Mouse (Mus musculus) urinary bladder, adult 18-20 months (tissue): ENCODE data around the gene Rabgap1l.

Source experiments
- DNase-seq, 2 experiments: peaks; one replicate each; pipeline ENCODE4 v3.0.0; 2022; ENCODE audit warnings: low spot score in 2 of 2, mixed read lengths in 2 of 2

The Rabgap1l gene

DNA sequence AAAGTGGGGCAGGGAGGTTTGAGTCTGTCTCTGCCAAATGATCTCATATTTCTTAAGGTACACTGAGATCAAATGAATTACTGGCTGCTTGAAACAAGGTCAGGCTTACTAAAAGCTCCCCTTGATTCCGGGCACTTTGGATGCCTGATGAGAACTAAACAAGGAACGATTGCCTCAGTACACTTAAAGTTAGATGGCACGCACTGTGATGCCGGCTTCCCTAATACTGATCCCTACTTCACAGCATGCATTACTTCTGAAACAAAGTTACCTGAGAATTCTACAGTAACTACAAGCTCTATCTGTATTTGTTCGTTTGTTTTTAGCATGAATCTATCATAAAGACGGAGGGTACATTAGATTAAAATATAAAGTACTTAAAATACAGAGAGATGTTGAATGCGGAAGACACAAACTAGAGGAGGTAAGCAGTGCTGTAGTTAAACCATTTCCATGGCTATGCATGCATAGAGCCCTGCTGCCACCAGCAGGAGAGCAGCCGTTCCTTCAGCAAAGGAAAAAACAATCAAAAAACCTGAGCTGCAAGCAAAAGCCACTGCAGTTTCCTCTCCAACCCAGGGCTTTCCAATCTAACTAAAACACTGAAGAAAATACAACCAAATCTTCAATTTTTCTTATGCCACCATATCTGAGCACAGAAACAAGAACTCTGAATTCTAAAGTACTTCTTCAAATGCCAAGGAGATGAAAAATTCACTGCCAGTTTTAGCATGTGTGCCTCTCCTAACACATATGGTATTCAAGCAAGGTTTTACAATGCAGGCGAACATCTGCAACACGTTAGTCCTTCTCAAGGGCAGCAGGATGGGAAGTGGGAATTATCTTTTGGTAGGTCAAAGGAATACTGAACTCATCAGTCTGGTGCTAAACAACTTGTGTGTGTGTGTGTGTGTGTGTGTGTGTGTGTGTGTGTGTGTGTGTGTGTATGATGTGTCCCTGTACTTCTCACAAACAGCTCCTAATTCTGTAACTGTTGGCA is 415.4 kb downstream of the Rabgap1l start:
- peak; percentile 13 to 15 for DNase-seq

DNA sequence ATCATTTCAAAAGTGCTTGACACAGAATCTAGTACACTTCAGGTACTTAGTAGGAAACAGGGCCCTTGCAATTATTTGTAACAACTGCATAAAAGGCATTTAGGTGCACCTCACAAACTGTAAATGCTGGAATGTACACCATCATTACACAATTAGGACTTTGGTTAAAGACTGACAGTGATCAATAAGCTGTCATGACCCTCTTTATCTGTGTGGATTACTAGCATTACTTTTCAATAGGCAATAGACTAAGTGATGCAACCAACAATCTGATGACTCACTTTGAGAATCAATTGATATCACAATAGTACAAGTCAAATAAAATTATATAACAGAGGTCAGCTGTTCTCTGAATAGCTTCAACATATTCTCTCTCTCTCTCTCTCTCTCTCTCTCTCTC is 418.5 kb downstream of the Rabgap1l start:
- no peak for DNase-seq

DNA sequence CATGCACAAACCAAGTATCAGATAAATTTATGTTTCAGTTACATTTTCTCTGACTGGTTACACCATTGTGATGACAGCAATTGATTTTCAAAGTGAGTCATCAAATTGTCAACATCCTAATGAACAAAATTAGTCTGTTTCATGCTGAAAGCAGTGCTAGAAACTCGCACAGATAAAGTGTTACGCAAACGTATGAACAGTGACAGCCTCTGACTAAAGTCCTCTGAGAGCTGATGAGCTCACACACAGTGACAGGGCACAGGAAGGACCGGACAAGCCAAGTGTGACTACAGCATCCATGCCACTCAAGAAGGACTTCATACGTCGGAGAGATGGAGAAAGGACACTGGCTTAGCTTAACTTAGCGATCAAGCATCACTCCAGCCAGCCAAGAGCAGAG is 419.7 kb downstream of the Rabgap1l start:
- DNase-seq: no peak

DNA sequence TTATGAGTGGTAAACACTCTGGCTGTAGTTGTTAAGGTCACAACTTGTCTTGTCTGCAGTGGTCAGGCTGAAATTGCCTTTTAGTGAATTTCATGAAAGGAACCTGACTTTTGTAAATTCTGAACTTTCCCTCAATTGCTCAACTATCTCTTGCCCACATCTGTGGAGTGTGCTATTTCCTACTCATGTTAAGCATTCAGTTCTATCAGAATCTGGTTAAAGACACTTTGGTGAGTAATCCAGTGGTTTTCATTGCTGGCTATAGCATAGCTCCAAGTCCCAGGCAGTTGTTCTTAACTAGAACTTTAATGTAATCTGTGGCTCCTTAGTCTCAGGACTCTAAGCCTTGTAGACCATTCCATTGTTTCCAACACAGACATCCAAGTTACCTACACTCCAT is 421.3 kb downstream of the Rabgap1l start:
- no peak for DNase-seq

DNA sequence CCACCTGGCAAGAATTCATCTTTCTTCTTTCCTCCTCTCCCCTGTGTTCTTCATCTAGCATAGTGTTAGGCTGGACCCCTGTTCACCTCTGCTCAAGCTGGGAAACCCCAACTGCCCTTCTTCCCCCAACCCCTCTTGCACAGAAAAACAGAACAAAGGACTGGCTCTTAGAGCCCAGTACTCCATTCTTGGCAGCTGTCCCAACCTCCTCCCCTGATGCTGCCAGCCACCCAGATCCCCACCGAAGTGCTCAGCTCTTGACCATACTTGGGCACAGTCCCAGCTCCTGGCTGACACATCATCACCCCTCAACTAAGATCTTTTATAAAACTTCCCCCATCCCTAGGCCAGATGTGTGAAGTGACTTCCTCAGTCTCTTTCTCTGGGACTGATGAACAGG is 422.5 kb downstream of the Rabgap1l start:
- no peak for DNase-seq

DNA sequence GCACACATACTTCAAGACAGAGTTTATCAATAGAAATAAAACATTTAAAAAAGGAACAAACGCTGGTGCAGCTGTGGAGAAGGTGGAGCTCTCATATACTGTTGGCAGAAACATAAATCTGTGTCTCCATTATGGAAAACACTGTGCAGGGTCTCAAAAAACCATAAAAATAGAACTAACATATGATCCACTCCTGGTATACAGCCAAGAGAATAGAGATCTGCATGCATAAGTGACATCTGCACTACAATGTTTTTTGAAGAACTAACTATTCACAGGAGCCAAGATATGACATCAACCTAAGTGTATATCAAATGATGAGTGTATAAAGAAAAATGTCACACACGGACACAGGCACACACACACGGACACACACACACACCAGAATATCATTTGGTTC is 426.4 kb downstream of the Rabgap1l start:
- no peak for DNase-seq

DNA sequence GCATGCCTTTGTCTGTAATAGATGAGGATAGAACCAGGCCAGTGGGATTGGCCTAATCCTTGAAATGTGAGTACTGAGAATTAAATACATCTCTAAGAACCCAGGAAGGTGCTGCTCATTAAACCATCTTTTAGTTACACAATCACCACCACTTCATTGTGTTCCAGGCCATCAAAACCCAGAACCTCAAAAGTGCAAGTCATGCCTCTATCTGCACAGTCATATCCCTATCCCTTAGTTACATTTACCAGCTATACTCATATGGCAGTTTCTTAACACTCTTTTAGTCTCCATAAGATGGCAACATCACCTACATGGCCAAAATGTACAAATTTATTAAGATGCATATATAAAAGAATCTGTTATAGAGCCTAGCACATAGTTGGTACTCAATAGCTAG is 435.7 kb downstream of the Rabgap1l start:
- no peak for DNase-seq

DNA sequence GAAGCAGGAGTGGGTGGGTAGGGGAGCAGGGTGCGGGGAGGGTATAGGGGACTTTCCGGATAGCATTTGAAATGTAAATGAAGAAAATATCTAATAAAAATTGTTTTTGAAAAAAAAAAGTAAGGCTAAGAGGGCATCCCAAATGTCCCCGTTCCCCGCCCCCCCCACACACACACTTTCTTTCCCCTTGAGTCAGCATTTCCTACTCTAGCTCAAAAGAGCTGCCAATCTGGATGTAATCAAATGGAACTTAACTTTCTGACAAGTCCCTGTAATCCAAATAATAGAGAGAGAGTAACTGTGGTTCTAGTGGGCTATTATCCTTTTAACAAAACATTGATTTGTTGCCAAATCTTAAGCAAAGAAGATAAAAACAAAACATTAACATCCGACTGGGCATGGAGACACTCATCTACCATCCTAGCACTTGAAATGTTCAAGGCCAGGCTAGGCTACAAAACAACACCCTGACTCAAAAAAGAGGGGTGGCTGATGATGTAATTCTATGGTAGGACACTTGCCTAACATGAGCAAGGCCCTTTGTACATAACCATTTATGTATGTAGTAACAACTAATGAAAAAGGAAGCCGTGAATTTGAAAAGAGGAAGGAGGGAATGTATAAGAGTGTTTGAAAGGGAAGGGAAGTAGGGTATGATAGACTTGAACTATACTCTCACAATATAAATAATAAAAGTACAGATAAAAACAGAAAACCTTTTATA is 439.1 kb downstream of the Rabgap1l start:
- no peak for DNase-seq

DNA sequence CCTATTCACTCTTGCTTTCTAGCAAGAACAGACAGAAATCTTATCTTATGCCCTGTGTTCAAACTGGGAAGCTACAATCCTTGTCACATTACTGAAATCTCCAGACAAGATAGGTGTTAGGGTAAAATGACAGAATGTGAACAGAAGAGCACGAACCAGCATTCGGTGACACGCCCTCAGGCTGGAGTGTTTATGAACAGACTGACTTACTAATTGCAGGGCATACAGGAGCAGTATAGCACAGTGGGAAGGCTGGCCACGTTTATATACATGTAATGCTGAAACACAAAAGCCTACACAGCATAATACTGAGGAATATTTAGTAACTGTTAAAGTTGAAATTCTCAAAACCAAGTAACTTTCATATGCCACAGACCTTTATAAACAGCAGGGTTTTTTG is 440.7 kb downstream of the Rabgap1l start:
- no peak for DNase-seq

DNA sequence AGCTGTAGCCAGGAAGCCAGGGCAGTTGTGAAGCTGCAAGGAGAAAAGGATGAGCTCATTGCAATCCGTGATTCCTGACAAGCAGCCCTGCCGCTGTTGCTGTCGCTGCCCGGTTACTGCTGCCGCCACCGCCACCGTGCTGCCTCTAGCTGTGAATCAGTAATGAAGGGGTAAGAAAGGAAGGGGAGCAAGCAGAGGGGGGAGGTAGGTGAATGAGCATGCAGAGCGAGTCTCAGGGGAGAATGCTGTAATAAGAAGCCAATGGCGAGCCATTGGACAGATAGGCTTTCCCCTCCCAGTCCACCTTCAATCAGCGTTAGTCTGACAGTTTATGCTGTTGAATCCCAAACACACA is 441.2 kb downstream of the Rabgap1l start:
- DNase-seq: peak; percentile 6 to 25

DNA sequence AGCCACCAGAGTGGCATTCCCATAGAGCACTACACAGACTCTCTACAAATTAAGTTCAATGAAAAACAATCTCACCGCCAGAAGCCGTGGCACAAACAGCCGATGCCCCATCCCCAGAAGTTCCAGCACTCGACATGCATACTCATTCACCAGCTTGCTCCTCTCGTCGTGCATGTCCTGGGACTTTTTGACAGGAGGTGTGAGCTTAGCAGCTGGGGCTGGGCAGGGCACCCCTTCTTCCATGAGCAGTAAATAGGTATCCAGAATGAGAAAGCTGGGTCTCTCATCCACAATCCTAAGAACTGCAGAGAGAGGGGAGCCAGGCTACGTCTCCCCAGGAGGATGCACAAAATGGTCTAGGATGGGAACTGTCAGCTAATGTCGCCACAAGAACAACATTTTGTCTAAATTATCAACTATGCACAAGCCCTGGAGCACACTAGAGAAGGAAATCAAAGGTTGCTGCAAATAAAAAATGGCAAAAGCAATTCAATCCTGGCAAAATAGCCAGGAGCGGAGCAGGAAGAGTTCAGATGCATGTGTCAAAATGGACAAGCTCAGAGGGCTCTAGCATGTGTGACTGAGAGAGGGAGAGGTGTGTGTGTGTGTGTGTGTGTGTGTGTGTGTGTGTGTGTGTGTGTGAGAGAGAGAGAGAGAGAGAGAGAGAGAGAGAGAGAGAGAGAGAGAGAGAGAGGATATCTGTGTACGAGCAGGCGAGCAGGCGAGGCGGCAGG is 441.7 kb downstream of the Rabgap1l start:
- DNase-seq: no peak

DNA sequence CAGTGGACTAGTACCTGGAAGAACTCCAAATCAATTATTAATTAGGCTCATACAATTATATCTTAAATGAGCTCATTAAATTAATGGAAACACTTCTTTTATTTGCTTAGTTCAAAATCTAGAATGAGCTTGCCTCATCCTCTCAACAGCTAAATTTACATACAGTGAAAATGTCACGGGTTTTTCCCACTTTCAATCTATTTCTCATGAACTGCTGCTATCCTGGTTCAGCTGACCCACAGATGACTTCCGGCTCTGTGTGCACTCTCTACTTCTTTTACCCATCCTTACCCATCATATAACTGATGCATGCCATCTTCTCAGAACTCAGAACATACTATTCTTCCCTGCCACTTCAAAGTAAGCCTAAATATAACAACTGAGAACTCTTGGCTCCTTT is 452.4 kb downstream of the Rabgap1l start:
- DNase-seq: no peak

DNA sequence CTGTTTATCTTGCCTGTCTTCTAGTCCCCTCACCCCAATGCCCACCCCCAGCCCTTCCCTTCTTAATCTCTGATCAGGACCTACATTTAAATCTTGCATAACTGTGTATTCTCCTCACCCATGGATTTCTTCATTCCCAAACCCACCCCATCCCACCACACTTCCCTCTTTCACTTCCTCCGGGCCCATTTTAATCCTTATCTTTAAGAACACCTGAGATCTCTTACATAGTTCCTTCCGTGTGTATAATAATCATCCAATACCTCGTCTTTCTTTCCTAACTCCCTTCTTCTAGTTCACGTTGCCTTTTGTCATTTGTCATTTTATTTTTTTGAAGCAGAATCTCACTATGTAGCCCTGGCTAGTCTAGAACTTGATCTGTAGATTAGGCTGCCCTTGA is 453.6 kb downstream of the Rabgap1l start:
- DNase-seq: no peak

DNA sequence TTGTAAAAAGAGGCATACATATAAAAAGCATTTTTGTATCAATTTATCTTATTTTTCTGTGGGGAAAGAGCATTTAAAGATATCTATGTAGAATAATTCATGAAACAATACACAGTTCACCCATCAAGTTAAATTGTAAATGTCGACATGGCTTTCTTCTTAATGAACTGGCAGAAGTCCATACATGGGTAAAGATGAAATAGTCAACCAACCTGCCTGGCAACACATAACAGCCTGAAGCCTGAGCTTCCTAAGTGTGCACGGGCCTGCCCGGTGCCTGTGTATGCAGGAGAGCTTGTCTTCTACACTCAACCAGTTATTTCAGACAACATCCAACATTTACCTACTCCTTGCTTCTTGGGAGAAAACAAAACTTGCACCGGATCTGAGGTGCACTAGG is 458.2 kb downstream of the Rabgap1l start:
- no peak for DNase-seq

DNA sequence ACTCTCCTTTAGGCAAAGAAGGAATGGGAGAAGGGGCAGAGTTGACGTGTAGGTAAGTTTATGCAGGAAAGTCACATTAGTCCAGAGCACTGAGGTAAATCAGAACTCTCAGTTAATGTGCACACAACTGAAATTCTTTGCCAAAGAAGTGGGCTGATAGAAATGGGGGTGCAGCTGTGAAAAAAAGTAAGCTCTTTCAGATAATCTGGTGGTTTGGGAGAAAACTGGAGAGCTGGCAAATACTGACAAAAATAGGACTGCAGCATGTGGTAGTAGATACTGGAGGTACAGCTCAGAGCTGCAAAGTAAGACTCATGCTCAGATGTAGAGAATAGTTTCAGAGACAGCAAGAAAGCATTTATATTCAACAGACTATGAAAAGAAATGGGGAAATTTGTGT is 462.2 kb downstream of the Rabgap1l start:
- DNase-seq: no peak

DNA sequence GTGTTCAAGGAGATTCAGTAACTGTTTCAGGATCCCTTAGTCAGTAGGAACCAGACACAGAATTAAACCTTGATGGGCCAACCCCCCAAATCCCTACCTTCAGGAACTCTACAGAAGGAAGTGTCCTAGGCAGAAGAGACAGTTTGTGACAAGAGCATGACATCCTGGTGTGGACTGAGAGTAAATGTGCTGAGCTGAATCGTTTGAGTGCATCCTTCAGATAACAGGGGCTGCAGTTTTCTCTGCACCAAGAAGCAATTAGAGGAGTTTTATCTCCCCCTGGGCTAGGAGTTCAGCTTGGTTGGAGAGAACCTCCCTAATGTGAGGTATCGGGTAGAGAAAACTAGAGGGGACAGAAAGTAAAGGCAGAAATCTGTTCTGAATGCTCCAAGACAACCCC is 462.8 kb downstream of the Rabgap1l start:
- no peak for DNase-seq

DNA sequence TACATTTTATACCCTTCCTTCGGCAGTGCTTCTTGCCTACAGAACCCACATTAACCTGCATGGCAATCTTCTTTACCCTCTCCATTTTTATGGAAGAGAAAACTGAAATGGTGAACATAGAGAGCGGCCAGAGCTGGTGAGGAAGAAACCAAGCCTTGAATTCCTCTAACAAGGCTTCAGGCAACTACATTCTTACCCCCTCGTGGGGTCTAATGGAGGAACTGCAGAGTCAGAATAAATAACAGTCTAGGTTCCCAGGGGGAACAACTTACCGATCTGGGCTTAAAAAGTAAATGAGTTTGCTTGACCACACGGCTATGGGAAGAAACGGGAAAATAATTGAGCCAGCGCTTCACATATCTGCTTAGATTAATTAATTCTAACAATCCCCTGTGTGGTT is 463.2 kb downstream of the Rabgap1l start:
- DNase-seq: no peak

DNA sequence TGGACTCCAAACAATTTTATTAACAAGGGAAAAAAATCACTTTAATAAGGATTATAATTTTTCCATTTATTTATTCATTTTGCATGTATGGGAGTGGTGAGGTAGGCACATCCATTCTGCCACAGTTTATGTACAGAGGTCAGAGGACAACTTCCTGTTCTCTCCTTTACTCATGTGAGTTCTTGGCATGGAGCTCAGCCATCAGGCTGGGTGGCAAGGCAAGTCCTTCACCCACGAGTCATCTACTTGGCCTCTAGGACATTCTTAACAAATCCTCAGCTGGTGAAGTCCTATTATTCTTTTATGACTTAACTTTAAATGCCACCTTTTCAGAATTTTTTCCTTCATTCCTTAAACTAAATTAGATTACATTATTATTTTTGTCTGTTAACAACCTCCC is 465.5 kb downstream of the Rabgap1l start:
- DNase-seq: no peak

DNA sequence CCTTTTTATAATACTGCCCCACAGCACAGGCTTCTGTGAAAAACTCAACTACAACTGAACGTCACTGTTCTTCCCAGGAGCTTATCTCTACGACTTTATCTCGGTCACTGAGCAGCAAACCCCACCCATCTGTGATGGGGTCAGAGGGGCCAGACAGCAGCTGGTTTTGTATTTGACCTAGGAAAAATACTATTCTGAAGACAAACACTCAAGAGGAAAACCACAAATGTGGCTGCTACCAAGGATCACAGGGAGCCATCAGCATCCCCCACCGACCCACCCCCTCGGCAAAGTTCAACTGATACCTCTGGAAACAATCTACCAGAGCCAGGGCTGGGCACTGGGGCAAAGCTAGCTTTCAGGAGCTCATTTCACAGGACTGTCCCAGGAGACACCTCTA is 467.5 kb downstream of the Rabgap1l start:
- DNase-seq: no peak

DNA sequence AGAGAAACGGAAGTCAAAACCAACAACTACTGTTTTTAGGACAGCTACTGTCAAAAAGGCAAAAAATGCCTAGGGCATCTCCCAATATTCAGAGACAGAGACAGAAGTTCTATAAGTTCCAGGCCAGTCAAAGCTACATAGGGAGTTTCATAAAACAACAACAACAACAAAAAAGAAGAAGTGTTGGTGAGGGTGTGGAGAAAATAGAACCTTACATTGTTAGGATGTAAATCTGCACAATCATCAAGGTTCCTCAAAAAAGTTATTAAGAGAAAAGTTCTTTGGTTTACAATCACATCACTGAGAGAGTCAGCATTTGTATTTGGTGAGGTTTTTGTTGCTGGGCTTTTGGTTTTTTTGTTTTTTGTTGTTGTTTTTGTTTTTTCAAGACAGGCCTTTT is 472.3 kb downstream of the Rabgap1l start:
- DNase-seq: no peak

DNA sequence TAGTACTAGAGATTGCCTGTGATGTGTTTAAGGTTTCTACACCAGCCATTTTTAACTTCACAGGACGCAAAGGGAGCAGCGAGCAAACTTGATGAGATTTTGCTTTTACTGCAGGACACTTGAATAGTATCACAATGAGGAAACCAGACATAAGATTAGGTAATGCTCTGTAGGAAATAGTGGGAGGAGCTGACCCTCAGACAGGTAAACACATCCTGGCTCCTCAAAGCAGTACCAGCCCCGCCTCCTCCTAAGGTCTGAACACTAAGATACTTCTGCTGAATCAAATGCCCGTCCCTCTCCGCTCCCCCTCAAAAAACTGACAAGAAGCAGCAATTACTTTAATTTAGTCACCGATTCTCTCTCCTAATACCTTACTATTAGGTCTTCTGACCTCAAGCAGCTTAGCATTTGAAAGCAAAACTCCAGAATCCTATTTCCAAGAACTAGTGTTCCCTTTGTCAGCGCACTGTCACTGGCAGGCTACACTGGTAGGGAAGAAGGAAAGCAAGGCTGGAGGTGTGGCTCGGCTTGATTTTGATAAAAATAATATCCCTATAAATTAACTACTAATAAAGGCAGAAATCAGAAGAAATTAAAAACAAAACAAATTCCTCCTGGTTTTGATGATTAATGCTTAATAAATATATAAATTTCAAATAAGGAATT is 474.8 kb downstream of the Rabgap1l start:
- DNase-seq: no peak

DNA sequence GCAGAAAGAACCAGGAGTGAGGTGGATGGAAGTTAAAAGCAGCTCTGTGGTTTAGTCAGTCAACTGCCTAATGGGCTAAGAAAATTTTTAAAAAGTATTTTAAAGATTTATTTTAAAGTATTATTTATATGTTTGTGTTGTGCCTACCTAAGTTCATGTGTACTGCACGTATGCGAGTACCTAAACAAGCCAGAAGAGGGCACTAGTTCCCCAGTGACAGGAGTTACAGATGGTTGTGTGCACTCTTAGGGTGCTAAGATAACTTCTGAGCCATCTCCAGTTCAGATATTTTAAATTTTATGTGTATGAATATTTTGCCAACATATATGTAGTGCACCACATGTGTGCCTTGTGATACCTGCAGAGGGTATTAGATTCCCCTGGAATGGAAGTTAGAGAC is 476.8 kb downstream of the Rabgap1l start:
- DNase-seq: no peak
